Mouse (Mus musculus): ENCODE measurements at regions not wholly inside any gene's neighbourhood (a gene's known extent, or its start where the extent isn't known, plus 50 kb on each side); places are given as distances from the start of the nearest gene placed in this dataset.

- H3ac ChIP-seq (ENCODE audit: control insufficient read depth, insufficient read length, low read depth) = no peak overlapping the region
- no peaks in the 10 kb centered on the region for H3K79me3 ChIP-seq (ENCODE audit: low read depth)
- no peaks in the 10 kb centered on the region for H3K27me3 ChIP-seq (ENCODE audit: control insufficient read depth, insufficient read depth, insufficient read length)
- no peaks in the 10 kb centered on the region for H3K36me3 ChIP-seq (ENCODE audit: control insufficient read depth, insufficient read depth)
- no peaks in the 10 kb centered on the region for H3K79me2 ChIP-seq (ENCODE audit: control insufficient read depth, insufficient read depth)
- H3K4me3 ChIP-seq (ENCODE audit: insufficient read depth, poor library complexity, severe bottlenecking) = no peak overlapping the region
- TF ChIP-seq MYOG (IDR thresholded peaks at IDR 0.05; ENCODE audit: control insufficient read depth, extremely low read depth, insufficient read length) (no peak), CEBPB (IDR thresholded peaks at IDR 0.05; ENCODE audit: low read depth) (no peak)
Observed at GRCm38 (mm10) chr3:12226816-12227215, 1891.3 kb upstream of the Gm38303 start.

GRCm38 (mm10) chr3:12224851-12225250 lies 1889.4 kb upstream of the Gm38303 start:
- no peaks in the 10 kb centered on the region for H3K79me3 ChIP-seq (ENCODE audit: low read depth)
- no peaks in the 10 kb centered on the region for H3K36me3 ChIP-seq (ENCODE audit: control insufficient read depth, insufficient read depth)
- no peak for TF ChIP-seq USF1 (IDR thresholded peaks at IDR 0.05; ENCODE audit: low read depth)
- no peak for TF ChIP-seq CTCF (IDR thresholded peaks at IDR 0.05; ENCODE audit: control insufficient read depth, insufficient read depth, insufficient read length)
- TF ChIP-seq MAX (IDR thresholded peaks at IDR 0.05) = no peak
- TF ChIP-seq MYOD1 (IDR thresholded peaks at IDR 0.05; ENCODE audit: control insufficient read depth, insufficient read length, low read depth) = no peak
- no peak overlapping the region for H3ac ChIP-seq (ENCODE audit: control insufficient read depth, insufficient read length, low read depth)
- no peaks in the 10 kb centered on the region for H3K79me2 ChIP-seq (ENCODE audit: control insufficient read depth, insufficient read depth)
- no peaks in the 10 kb centered on the region for H3K27me3 ChIP-seq (ENCODE audit: control insufficient read depth, insufficient read depth, insufficient read length)
- no peak overlapping the region for H3K4me3 ChIP-seq (ENCODE audit: insufficient read depth, poor library complexity, severe bottlenecking)

GRCm38 (mm10) chr3:12216035-12216434 lies 1880.6 kb upstream of the Gm38303 start:
- Histone ChIP-seq H3K4me3 (ENCODE audit: insufficient read depth, poor library complexity, severe bottlenecking) (no peak overlapping the region), H3K79me2 (ENCODE audit: control insufficient read depth, insufficient read depth) (no peaks in the 10 kb centered on the region), H3ac (ENCODE audit: control insufficient read depth, insufficient read length, low read depth) (no peak overlapping the region), H3K36me3 (ENCODE audit: control insufficient read depth, insufficient read depth) (no peaks in the 10 kb centered on the region), H3K27me3 (ENCODE audit: control insufficient read depth, insufficient read depth, insufficient read length) (no peaks in the 10 kb centered on the region), H3K79me3 (ENCODE audit: low read depth) (no peaks in the 10 kb centered on the region)
- TF ChIP-seq FOSL1 (IDR thresholded peaks at IDR 0.05; ENCODE audit: insufficient read depth, low read length, poor library complexity, severe bottlenecking) = no peak
- no peak for TF ChIP-seq USF1 (IDR thresholded peaks at IDR 0.05; ENCODE audit: low read depth)
- no peak for TF ChIP-seq MYOD1 (IDR thresholded peaks at IDR 0.05; ENCODE audit: control insufficient read depth, insufficient read length, low read depth)
- TF ChIP-seq MYOG (IDR thresholded peaks at IDR 0.05; ENCODE audit: control insufficient read depth, extremely low read depth, insufficient read length) = no peak
- no peak for TF ChIP-seq CEBPB (IDR thresholded peaks at IDR 0.05; ENCODE audit: low read depth)
- no peak for TF ChIP-seq MAX (IDR thresholded peaks at IDR 0.05)
- no peak for TF ChIP-seq CTCF (IDR thresholded peaks at IDR 0.05; ENCODE audit: control insufficient read depth, insufficient read depth, insufficient read length)

GRCm38 (mm10) chr3:12214821-12215220 lies 1879.3 kb upstream of the Gm38303 start:
- TF ChIP-seq USF1 (IDR thresholded peaks at IDR 0.05; ENCODE audit: low read depth) (no peak), FOSL1 (IDR thresholded peaks at IDR 0.05; ENCODE audit: insufficient read depth, low read length, poor library complexity, severe bottlenecking) (no peak), CTCF (IDR thresholded peaks at IDR 0.05; ENCODE audit: control insufficient read depth, insufficient read depth, insufficient read length) (no peak), MYOG (IDR thresholded peaks at IDR 0.05; ENCODE audit: control insufficient read depth, extremely low read depth, insufficient read length) (no peak), CEBPB (IDR thresholded peaks at IDR 0.05; ENCODE audit: low read depth) (no peak), MYOD1 (IDR thresholded peaks at IDR 0.05; ENCODE audit: control insufficient read depth, insufficient read length, low read depth) (no peak), MAX (IDR thresholded peaks at IDR 0.05) (no peak)
- H3K36me3 ChIP-seq (ENCODE audit: control insufficient read depth, insufficient read depth) = no peaks in the 10 kb centered on the region
- H3ac ChIP-seq (ENCODE audit: control insufficient read depth, insufficient read length, low read depth) = no peak overlapping the region
- no peaks in the 10 kb centered on the region for H3K79me3 ChIP-seq (ENCODE audit: low read depth)
- no peaks in the 10 kb centered on the region for H3K27me3 ChIP-seq (ENCODE audit: control insufficient read depth, insufficient read depth, insufficient read length)
- no peak overlapping the region for H3K4me3 ChIP-seq (ENCODE audit: insufficient read depth, poor library complexity, severe bottlenecking)
- no peaks in the 10 kb centered on the region for H3K79me2 ChIP-seq (ENCODE audit: control insufficient read depth, insufficient read depth)

- Histone ChIP-seq H3K4me3 (ENCODE audit: insufficient read depth, poor library complexity, severe bottlenecking) (no peak overlapping the region), H3K79me3 (ENCODE audit: low read depth) (no peaks in the 10 kb centered on the region), H3K27me3 (ENCODE audit: control insufficient read depth, insufficient read depth, insufficient read length) (no peaks in the 10 kb centered on the region), H3ac (ENCODE audit: control insufficient read depth, insufficient read length, low read depth) (no peak overlapping the region), H3K79me2 (ENCODE audit: control insufficient read depth, insufficient read depth) (no peaks in the 10 kb centered on the region), H3K36me3 (ENCODE audit: control insufficient read depth, insufficient read depth) (no peaks in the 10 kb centered on the region)
- TF ChIP-seq CTCF (IDR thresholded peaks at IDR 0.05; ENCODE audit: control insufficient read depth, insufficient read depth, insufficient read length) = no peak
- TF ChIP-seq USF1 (IDR thresholded peaks at IDR 0.05; ENCODE audit: low read depth) = no peak
- no peak for TF ChIP-seq FOSL1 (IDR thresholded peaks at IDR 0.05; ENCODE audit: insufficient read depth, low read length, poor library complexity, severe bottlenecking)
- TF ChIP-seq MYOD1 (IDR thresholded peaks at IDR 0.05; ENCODE audit: control insufficient read depth, insufficient read length, low read depth) = no peak
- no peak for TF ChIP-seq MYOG (IDR thresholded peaks at IDR 0.05; ENCODE audit: control insufficient read depth, extremely low read depth, insufficient read length)
- no peak for TF ChIP-seq CEBPB (IDR thresholded peaks at IDR 0.05; ENCODE audit: low read depth)
- TF ChIP-seq MAX (IDR thresholded peaks at IDR 0.05) = no peak
Observed at GRCm38 (mm10) chr3:12173371-12173770, 1837.9 kb upstream of the Gm38303 start.

- no peaks in the 10 kb centered on the region for H3K36me3 ChIP-seq (ENCODE audit: control insufficient read depth, insufficient read depth)
- no peak overlapping the region for H3K4me3 ChIP-seq (ENCODE audit: insufficient read depth, poor library complexity, severe bottlenecking)
- H3K79me3 ChIP-seq (ENCODE audit: low read depth) = no peaks in the 10 kb centered on the region
- no peak for TF ChIP-seq CEBPB (IDR thresholded peaks at IDR 0.05; ENCODE audit: low read depth)
- TF ChIP-seq MYOD1 (IDR thresholded peaks at IDR 0.05; ENCODE audit: control insufficient read depth, insufficient read length, low read depth) = no peak
- no peak for TF ChIP-seq USF1 (IDR thresholded peaks at IDR 0.05; ENCODE audit: low read depth)
- TF ChIP-seq FOSL1 (IDR thresholded peaks at IDR 0.05; ENCODE audit: insufficient read depth, low read length, poor library complexity, severe bottlenecking) = no peak
- no peak for TF ChIP-seq CTCF (IDR thresholded peaks at IDR 0.05; ENCODE audit: control insufficient read depth, insufficient read depth, insufficient read length)
- no peak for TF ChIP-seq MAX (IDR thresholded peaks at IDR 0.05)
- TF ChIP-seq MYOG (IDR thresholded peaks at IDR 0.05; ENCODE audit: control insufficient read depth, extremely low read depth, insufficient read length) = no peak
- no peaks in the 10 kb centered on the region for H3K79me2 ChIP-seq (ENCODE audit: control insufficient read depth, insufficient read depth)
- no peak overlapping the region for H3ac ChIP-seq (ENCODE audit: control insufficient read depth, insufficient read length, low read depth)
- H3K27me3 ChIP-seq (ENCODE audit: control insufficient read depth, insufficient read depth, insufficient read length) = no peaks in the 10 kb centered on the region
Observed at GRCm38 (mm10) chr3:12151329-12151728, 1815.8 kb upstream of the Gm38303 start.
